Mouse (Mus musculus): ENCODE data around the gene Thap11.

The Thap11 gene

DNA sequence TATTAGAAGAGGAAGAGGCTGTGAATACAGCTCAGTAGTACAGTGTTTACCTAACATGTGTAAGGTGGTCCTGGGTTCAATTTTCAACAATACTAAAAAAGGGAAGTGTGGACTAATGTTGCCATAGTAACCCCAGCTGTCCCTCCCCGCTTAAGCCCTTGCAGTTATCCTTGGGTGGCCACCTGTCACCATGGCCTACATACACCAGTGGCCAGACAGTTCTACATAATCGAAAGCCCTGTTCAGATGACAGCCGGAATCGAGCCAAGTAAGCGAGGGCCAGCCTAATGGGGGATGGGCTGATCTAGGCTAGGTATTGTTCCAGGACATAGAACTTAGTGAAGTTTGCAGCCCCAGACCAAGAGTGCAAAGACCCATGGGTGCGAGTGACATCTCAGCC is 17.9 kb upstream of the Thap11 start:
- TF ChIP-seq GATA4 (IDR thresholded peaks at IDR 0.05; ENCODE audit: insufficient replicate concordance, low read length), result no peak

DNA sequence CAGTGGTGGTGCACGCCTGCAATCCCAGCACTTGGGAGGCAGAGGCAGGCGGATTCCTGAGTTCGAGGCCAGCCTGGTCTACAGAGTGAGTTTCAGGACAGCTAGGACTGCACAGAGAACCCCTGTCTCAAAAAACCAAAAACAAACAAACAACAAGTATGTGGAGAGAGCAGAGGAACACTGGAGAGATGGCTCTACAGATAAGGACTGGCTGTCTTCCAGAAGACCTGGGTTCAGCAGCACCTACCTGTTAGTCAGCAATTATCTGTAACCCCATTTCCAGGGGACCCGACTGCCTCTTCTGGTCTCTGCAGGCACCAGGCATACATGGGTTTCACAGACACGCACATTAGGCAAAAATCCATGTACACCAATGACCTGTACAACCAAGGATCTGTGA is 15.7 kb upstream of the Thap11 start:
- no peak for TF ChIP-seq GATA4 (IDR thresholded peaks at IDR 0.05; ENCODE audit: insufficient replicate concordance, low read length)

DNA sequence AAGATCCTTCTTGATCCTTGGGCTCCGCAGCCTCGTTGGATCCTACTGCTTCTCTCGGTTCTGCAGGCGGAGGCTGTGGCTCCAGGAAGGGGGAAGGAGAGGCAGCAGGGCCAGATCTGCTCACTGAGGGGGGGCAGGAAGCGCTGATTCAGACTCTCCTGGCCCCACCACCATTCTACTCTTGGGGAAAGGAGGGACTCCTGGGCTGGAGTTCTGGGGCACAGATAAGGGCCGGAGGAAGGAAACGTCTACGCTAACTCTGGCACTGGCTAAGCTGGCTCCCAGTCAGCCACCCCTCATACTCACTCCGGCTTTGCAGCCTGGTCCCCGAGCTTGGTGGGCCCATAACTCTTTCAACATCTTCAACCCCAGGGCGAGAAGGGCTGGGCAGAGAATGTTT is 8.3 kb upstream of the Thap11 start:
- TF ChIP-seq GATA4 (IDR thresholded peaks at IDR 0.05; ENCODE audit: insufficient replicate concordance, low read length), result peak; percentile 76; the same call in 1 of the 2 replicates

DNA sequence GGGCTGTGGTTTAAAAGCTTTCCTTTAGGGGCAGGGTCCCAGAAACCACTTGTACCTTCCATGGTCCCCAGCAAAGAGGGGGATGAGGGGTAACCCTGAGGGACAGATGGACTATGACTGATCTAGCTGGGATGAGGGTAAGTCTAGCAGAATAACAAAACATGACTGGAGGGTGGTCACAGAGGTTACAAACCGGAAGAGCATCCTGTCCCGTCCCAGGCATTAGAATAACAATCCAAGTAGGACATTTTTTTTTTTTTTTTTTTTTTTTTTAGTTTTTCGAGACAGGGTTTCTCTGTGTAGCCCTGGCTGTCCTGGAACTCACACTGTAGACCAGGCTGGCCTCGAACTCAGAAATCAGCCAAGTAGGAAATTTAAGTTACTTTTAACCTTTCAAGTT is 4.9 kb upstream of the Thap11 start:
- no peak for TF ChIP-seq GATA4 (IDR thresholded peaks at IDR 0.05; ENCODE audit: insufficient replicate concordance, low read length)

DNA sequence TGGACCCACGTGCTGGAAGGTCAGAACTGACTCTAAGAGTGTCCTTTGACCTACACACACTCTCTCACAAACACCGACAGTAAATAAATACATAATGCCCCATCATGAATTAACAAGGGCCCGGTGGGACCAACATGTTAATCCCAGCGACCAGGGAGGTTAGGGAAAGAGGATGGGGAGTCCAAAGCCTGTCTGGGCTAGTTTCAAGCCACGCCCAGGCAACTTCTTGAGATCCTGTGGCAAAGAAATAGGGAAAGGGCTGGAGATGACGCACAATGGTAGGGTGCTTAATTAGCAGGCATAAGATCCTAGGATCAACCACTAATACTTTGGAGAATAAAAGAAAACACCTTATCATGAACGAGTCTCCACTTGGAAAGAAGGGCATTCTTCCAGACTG is 4.3 kb upstream of the Thap11 start:
- no peak for TF ChIP-seq GATA4 (IDR thresholded peaks at IDR 0.05; ENCODE audit: insufficient replicate concordance, low read length)

DNA sequence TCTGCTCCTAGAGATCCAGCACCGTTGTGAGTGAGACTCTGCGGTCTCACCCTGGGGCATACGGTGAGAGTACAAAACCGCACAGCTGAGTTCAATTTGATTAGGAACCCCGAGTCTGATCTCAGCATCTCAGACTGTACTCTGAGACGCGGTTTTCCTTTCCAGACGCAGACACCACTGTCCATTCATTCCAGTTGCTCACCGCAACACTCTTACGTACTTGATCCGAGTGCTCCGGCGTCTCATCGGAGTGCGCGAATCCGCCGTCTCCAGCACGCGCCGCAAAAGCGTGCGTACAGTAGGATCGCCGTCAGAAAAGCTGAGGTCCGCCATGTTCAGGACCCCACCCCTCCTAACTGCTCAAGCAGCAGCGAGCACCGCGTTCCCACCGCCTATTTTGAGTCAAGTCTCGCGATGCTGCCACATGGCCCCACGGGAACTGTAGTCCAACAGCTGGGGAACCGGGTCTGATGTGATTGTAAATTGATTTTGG is 3.2 kb upstream of the Thap11 start:
- TF ChIP-seq GATA4 (IDR thresholded peaks at IDR 0.05; ENCODE audit: insufficient replicate concordance, low read length), result no peak

DNA sequence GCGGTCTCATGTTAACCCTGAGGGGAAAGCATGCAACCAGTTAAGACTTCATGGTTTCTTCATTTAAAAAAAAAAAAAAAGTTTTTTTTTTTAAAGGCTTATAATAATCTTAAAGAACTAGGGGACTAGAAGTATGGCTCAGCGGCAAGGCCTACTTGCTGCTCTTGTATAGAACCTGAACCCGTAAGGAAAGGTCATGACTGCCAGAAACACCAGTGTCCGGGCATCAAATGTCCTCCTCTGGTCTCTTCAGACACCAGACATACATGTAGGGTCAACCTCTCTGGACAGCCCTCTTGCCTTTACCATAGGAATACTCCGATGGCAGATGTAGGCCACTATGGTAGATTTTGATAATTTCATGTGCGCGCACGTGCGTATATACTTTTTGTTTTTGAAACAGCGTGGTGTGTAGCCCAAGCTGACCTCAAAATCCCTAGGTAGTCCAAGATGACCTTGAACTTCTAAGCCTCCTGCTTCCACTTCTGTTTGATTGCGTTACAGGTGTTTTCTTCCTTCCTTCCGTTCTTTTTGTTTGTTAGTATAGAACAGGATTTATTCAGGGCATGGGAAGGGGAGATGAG is 2.7 kb upstream of the Thap11 start:
- TF ChIP-seq GATA4 (IDR thresholded peaks at IDR 0.05; ENCODE audit: insufficient replicate concordance, low read length), result no peak

DNA sequence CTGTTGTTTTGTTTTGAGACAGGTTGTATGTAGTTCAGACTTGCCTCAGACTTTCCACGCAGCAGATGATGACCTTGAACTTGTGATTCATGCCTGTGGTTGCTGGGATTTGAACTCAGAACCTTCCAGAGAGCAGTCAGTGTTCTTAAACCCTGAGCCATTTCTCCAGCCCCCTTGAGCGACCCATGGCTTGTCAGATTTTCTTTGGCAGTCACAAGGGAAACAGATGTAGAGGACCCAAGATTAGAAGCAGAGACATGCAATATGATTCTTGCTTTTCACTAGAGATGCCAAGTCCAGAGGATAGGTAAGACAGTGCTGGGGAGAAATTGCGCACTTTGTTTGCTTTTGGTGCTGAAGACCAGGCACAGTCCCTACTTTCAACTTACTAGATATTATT is 1.8 kb upstream of the Thap11 start, which contains the start of gene Cenpt:
Gene Cenpt (minus strand): TSS at position 101 of the 400 bp plus-strand sequence.
- TF ChIP-seq GATA4 (IDR thresholded peaks at IDR 0.05; ENCODE audit: insufficient replicate concordance, low read length), result no peak

DNA sequence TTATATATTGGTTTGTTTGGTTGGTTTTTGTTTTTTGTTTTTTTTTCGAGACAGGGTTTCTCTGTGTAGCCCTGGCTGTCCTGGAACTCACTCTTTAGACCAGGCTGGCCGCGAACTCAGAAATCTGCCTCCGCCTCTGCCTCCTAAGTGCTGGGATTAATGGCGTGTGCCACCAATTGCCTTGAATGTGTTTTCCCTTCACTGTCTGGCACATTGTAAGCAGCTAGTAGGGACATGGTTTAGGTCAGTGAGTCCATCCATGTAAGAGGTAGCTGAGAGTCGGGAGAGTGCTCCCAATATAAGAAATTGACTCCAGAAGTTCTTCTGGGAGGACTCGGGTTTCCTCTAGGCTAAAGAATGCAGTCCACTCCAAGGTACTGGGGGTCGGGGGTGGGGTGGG is 629 bp upstream of the Thap11 start:
- no peak for TF ChIP-seq GATA4 (IDR thresholded peaks at IDR 0.05; ENCODE audit: insufficient replicate concordance, low read length)

DNA sequence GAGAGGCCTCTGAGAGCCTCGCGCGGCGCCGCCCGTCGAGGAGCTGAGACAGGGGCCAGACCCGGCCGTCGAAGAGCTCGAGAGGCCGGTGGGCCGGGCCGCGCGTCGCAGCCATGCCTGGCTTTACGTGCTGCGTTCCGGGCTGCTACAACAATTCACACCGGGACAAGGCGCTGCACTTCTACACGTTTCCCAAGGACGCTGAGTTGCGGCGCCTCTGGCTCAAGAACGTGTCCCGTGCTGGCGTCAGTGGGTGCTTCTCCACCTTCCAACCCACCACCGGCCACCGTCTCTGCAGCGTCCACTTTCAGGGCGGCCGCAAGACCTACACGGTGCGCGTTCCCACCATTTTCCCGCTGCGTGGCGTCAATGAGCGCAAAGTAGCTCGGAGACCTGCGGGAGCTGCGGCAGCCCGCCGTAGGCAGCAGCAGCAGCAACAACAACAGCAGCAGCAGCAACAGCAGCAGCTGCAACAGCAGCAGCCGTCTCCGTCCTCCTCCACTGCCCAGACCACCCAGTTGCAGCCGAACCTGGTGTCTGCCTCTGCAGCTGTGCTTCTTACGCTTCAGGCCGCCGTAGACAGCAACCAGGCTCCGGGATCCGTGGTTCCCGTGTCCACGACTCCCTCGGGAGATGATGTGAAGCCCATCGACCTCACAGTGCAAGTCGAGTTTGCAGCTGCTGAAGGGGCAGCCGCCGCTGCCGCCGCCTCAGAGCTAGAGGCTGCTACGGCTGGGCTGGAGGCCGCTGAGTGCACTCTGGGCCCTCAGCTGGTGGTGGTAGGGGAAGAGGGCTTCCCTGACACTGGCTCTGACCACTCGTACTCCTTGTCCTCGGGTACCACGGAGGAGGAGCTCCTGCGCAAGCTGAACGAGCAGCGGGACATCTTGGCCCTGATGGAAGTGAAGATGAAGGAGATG is 576 bp downstream of the Thap11 start:
- no peak for TF ChIP-seq GATA4 (IDR thresholded peaks at IDR 0.05; ENCODE audit: insufficient replicate concordance, low read length)

DNA sequence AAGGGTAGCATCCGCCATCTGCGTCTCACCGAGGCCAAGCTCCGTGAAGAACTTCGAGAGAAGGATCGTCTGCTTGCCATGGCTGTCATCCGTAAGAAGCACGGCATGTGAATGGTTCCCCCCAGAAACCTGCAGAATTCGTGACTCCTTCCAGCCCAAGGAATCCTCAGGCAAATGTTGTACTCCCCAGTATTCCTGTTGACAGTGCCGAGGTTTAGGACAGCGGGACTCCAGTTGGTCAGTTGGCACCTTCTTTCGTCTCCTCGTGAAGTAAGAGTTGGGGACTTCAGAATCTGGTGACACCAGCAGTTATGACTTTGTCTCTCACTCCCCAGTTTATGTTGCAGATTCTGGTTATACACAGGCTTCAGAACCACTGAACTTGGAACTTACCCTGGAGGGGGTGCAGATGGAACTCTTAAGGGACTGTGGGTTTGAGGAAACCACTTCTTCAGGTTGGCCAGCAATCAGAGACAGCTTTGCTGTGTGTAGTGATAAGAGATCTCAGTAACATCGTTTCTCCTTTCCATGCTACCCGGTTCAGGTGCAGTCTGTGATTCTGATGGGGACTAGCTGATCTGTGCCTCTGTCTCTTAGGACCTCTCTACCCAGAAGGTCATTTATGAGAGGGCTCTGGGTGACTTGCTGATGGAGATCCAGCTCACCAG is 1.4 kb downstream of the Thap11 start:
- TF ChIP-seq GATA4 (IDR thresholded peaks at IDR 0.05; ENCODE audit: insufficient replicate concordance, low read length), result no peak

DNA sequence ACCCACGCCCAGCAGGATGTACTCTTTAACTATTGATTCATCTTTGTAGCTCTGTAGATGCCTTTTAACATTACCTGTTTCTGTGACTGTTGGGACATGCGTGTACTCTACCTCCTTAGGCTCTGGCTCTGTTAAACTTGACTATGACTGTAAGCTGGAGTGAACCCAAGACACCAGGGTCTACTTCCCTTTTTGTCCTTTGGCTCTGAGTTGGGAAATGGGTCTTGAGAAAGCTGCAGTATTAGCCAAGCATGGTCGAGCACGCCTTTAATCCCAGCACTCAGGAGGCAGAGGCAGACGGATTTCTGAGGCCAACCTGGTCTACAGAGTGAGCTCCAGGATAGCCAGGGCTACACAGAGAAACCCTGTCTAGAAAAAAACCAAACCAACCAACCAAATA is 3.6 kb downstream of the Thap11 start:
- no peak for TF ChIP-seq GATA4 (IDR thresholded peaks at IDR 0.05; ENCODE audit: insufficient replicate concordance, low read length)

DNA sequence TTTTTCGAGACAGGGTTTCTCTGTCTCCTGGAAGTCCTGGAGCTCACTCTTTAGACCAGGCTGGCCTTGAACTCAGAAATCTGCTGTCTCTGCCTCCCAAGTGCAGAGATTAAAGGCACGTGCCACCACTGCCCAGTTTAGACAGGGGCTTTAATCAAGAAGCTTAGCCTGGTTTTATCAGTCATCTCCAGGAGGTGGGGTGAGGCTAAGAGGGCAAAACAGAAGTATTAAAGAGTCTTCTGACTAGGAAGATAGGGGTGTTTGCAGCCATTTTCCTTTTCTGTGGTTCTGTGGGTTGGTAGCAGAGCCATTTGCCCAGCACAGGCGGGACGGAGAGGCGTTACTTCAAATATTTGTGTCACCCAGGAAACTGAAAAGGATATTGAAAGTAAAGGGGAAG is 4.4 kb downstream of the Thap11 start:
- TF ChIP-seq GATA4 (IDR thresholded peaks at IDR 0.05; ENCODE audit: insufficient replicate concordance, low read length), result no peak

DNA sequence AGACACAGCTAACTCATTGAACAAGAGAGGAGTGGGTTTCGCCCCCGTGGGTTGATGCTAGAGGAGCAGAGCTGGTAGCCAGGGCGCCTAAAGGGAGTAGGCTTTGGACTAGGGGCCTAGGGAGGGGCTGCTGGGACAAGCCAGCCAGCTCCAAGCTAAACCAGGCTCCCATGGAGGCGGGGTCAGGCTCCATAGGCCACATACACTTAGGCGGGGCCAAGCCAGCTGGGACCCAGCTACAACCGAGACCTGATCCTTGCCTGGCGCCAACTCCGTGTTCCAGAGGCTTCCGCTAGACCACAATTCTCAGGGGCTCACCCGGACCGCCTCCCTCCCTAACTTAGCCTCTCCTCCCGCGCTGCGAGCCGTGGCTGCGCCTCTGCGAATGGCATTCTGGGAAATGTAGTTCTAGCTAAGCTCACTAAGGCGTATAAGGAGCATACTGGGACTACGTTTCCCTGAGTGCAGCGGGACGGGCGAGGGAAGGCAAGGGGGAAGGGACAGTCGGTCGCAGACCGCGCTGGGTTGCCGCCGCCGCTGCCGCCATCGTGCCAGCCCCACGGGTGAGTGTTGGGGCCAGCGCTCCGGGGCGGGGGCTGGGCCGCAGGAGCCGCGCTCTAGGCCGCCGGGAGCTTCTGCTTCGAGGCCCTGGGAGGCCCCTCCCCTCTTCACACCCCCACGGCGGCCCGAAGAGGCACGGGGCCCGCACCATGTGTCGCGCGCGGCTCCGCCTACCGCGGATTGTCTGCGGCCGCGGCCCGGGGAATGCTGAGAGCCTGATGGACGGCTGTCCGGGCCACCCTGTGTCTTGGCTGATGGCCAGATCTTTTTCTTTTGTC is 5.4 kb downstream of the Thap11 start, which contains the start of gene Nutf2:
Gene Nutf2 (plus strand): TSS at position 438 of the 839 bp plus-strand sequence.
- TF ChIP-seq GATA4 (IDR thresholded peaks at IDR 0.05; ENCODE audit: insufficient replicate concordance, low read length), result peak; percentile 7; the same call in 1 of the 2 replicates

DNA sequence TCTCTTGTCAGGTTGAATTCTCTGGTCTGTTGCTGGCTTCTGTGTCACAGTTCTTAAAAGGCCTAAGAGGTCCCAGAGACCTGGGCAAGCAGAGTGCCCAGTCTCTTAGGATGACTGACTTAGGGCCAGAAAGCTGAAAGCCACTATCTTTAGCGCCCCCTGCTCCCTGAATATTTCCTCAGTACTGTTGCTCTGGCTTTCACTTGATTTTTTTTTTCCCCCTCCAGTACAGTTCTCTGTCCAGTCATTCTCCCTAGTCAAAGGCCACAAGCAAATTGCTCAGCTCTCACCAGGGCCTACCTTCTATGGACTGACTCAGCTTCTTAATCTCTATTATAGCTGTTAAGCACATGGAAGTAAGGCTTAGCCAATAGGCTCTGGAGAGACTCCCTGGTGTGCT is 7.0 kb downstream of the Thap11 start:
- no peak for TF ChIP-seq GATA4 (IDR thresholded peaks at IDR 0.05; ENCODE audit: insufficient replicate concordance, low read length)
